Mouse (Mus musculus): ENCODE data around the gene Nol3.

DNA sequence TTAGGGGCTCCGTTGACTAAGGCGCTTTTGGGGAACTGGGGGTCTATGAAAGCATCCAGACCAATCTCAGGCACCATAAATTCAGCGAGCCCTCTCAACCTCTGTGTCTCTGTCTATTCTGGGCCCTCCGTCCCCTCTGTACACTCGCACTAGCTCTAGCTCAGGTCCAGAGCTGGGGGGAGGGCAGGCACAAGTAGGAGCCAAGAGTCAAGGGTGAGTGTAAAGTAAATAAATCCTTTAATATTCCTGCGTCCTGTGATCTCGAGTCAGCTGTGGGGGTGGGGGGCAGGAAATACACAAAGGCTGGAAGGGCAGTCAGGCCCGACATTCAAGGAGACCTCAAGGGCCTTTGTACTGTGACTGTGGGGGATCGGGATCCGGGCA is 6.9 kb upstream of the Nol3 start:
- no peak for TF ChIP-seq CTCF (IDR thresholded peaks at IDR 0.05; ENCODE audit: control insufficient read depth, insufficient read depth, low read length)
- TF ChIP-seq POLR2A (IDR thresholded peaks at IDR 0.05; ENCODE audit: borderline replicate concordance, control insufficient read depth, low read depth, low read length): no peak
